Mouse (Mus musculus): Measurements from ENCODE around the gene Impg1. TPM values are rescaled to one million over a fixed set of nuclear protein-coding genes. Genes with fewer than 3 reads are reported as not detected.

Impg1 gene
- not detected in 2 replicates for polyA plus RNA-seq (2016; fragmentation: Nextera tagmentation; extraction: Ambion mirVana)

- Histone ChIP-seq H3K9me3 (no peaks in the 10 kb centered on the region), H3K36me3 (no peaks in the 10 kb centered on the region), H3K9ac (replicated peaks) (no peak within 1 kb of the TSS), H3K4me2 (replicated peaks) (no peak within 1 kb of the TSS), H3K4me1 (no peaks in the 10 kb centered on the region), H3K4me3 (no peak within 1 kb of the TSS), H3K27me3 (no peaks in the 10 kb centered on the region), H3K27ac (replicated peaks) (no peak within 1 kb of the TSS)
- ATAC-seq (ENCODE audit: low FRiP score, low read depth): no peak
- WGBS: 53% methylated on average over 6 of the region's 6 CpGs
These were observed at the start of gene Impg1 for GRCm38 (mm10) chr9:80465381-80465780. Gene Impg1 (minus strand): TSS chr9:80465481.

- no peaks in the 10 kb centered on the region for H3K9me3 ChIP-seq
- no peaks in the 10 kb centered on the region for H3K36me3 ChIP-seq
- 89% methylated on average over 7 of the region's 7 CpGs for WGBS
- no peak for ATAC-seq (ENCODE audit: low FRiP score, low read depth)
- H3K4me3 ChIP-seq: no peak overlapping the region
- H3K4me2 ChIP-seq (replicated peaks): no peak overlapping the region
- no peaks in the 10 kb centered on the region for H3K27me3 ChIP-seq
- H3K27ac ChIP-seq (replicated peaks): no peak overlapping the region
- H3K9ac ChIP-seq (replicated peaks): no peak overlapping the region
- no peaks in the 10 kb centered on the region for H3K4me1 ChIP-seq
These were observed 44.3 kb upstream of the Impg1 start for GRCm38 (mm10) chr9:80509464-80510153.

- 51% methylated on average over 2 of the region's 2 CpGs for WGBS
- no peak for ATAC-seq (ENCODE audit: low FRiP score, low read depth)
- no peaks in the 10 kb centered on the region for H3K36me3 ChIP-seq
These were observed 39.3 kb upstream of the Impg1 start for GRCm38 (mm10) chr9:80504496-80505012.

GRCm38 (mm10) chr9:80491591-80491990, 26.3 kb upstream of the Impg1 start:
- Histone ChIP-seq H3K27me3 (no peaks in the 10 kb centered on the region), H3K9me3 (no peaks in the 10 kb centered on the region), H3K9ac (replicated peaks) (no peak overlapping the region), H3K36me3 (no peaks in the 10 kb centered on the region), H3K27ac (replicated peaks) (no peak overlapping the region), H3K4me2 (replicated peaks) (no peak overlapping the region), H3K4me3 (no peak overlapping the region), H3K4me1 (no peaks in the 10 kb centered on the region)
- 77% methylated on average over 4 of the region's 4 CpGs for WGBS
- peak; percentile 68; the same call in 1 of the 2 replicates for ATAC-seq (ENCODE audit: low FRiP score, low read depth)

More at GRCm38 (mm10) chr9:80504496-80505012, 39.3 kb upstream of the Impg1 start:
- no peaks in the 10 kb centered on the region for H3K27me3 ChIP-seq
- H3K4me1 ChIP-seq: no peaks in the 10 kb centered on the region
- no peak overlapping the region for H3K4me3 ChIP-seq
- H3K4me2 ChIP-seq (replicated peaks): no peak overlapping the region
- no peak overlapping the region for H3K27ac ChIP-seq (replicated peaks)
- no peak overlapping the region for H3K9ac ChIP-seq (replicated peaks)
- no peaks in the 10 kb centered on the region for H3K9me3 ChIP-seq

DNA sequence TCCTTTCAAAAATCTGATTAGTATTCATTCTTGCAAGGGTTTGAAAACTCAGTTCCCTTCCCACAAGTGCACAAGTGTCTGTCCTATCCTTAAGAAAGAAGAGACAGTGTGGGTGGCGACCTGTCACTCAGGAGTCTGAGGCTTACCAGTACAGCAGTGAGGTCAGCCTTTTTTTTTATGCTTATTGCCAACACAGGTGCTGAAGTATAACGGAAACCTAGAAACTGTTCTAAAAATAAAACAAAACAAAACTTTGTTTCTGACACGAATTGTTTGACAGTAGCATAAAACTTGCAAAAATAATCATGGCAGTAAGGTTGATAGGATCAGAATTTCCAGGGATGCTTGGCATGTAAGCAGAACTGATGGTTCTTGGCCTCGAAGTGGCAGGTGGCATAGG, 4.9 kb downstream of the Impg1 start:
- ATAC-seq (ENCODE audit: low FRiP score, low read depth): no peak
- 78% methylated on average over 4 of the region's 4 CpGs for WGBS

GRCm38 (mm10) chr9:80450467-80451261, 14.6 kb downstream of the Impg1 start:
- 34% methylated on average over 3 of the region's 3 CpGs for WGBS
- H3K27ac ChIP-seq (replicated peaks): no peak overlapping the region

More for the DNA sequence above, 4.9 kb downstream of the Impg1 start:
- Histone ChIP-seq H3K27ac (replicated peaks) (no peak overlapping the region), H3K9me3 (no peaks in the 10 kb centered on the region), H3K4me3 (no peak overlapping the region), H3K4me1 (no peaks in the 10 kb centered on the region), H3K27me3 (no peaks in the 10 kb centered on the region), H3K36me3 (no peaks in the 10 kb centered on the region), H3K9ac (replicated peaks) (no peak overlapping the region), H3K4me2 (replicated peaks) (no peak overlapping the region)

DNA sequence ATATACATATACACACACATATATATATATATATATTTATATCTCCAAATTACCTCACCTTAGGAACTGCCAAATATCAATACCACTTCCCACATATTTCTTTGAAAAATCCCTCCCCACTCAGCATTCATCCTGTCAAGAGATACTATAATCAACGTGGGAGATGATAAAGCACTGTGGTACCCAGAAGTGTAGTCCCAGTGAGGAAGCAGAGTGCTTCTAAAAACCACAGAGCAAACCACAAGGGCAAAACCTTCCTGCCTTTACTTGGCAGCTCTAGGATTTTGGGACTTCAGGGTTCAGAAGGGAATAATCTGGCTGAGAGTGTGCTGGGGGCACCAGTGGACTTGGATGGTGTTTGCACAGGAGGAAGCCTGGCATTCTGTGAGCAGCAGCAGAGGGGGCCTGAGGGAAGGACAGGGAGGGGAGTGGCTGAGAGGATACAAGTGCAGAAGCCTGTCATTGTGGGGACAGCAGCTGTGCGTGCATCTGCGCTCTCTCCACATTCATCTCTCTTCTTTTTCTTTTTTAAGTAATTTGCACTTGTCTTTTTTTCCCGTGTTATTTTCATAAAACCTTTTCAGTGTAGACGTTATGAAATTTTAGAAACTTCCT, 24.1 kb downstream of the Impg1 start:
- H3K4me1 ChIP-seq: no peaks in the 10 kb centered on the region
- WGBS: 64% methylated on average over 5 of the region's 5 CpGs
- no peak for ATAC-seq (ENCODE audit: low FRiP score, low read depth)

More at GRCm38 (mm10) chr9:80450467-80451261, 14.6 kb downstream of the Impg1 start:
- Histone ChIP-seq H3K9ac (replicated peaks) (no peak overlapping the region), H3K4me3 (no peak overlapping the region), H3K4me1 (no peaks in the 10 kb centered on the region), H3K27me3 (no peaks in the 10 kb centered on the region), H3K9me3 (no peaks in the 10 kb centered on the region), H3K4me2 (replicated peaks) (no peak overlapping the region), H3K36me3 (no peaks in the 10 kb centered on the region)
- ATAC-seq (ENCODE audit: low FRiP score, low read depth): no peak

GRCm38 (mm10) chr9:80391404-80391803, 73.9 kb downstream of the Impg1 start:
- Histone ChIP-seq H3K4me1 (peaks cover 9% of the 10 kb centered on the region; the same call in 1 of the 2 replicates), H3K9ac (replicated peaks) (no peak overlapping the region), H3K27me3 (no peaks in the 10 kb centered on the region), H3K27ac (replicated peaks) (no peak overlapping the region), H3K4me2 (replicated peaks) (no peak overlapping the region), H3K4me3 (no peak overlapping the region), H3K36me3 (no peaks in the 10 kb centered on the region), H3K9me3 (no peaks in the 10 kb centered on the region)
- no peak for ATAC-seq (ENCODE audit: low FRiP score, low read depth)
- WGBS: 64% methylated on average over 3 of the region's 3 CpGs

More for the DNA sequence above, 24.1 kb downstream of the Impg1 start:
- Histone ChIP-seq H3K9me3 (no peaks in the 10 kb centered on the region), H3K9ac (replicated peaks) (no peak overlapping the region), H3K36me3 (no peaks in the 10 kb centered on the region), H3K27me3 (no peaks in the 10 kb centered on the region), H3K4me3 (no peak overlapping the region), H3K4me2 (replicated peaks) (no peak overlapping the region), H3K27ac (replicated peaks) (no peak overlapping the region)

DNA sequence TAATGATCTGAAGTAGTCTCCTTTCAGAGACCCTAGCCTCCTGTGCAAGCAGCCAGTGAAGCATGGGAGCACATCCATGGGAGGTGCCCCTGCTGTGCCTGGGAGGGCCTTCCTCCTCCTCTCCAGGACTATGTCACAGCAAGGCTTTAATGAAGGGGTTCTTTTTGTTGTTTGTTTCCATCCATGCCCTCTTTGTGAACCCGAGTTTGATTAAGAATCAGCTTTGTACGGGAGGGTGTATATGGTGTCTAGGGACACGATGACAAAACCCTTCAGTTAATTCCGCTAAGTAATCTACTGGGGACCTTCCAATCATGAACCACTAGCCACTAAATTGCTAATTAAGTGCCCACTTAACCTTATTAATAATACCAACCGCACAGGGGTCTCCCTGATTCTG, 74.3 kb downstream of the Impg1 start:
- Histone ChIP-seq H3K9me3 (no peaks in the 10 kb centered on the region), H3K9ac (replicated peaks) (no peak overlapping the region), H3K4me3 (no peak overlapping the region), H3K4me2 (replicated peaks) (no peak overlapping the region), H3K27ac (replicated peaks) (no peak overlapping the region), H3K27me3 (no peaks in the 10 kb centered on the region), H3K36me3 (no peaks in the 10 kb centered on the region), H3K4me1 (peaks cover 9% of the 10 kb centered on the region; the same call in 1 of the 2 replicates)
- ATAC-seq (ENCODE audit: low FRiP score, low read depth): 0 out of 2 replicates have a peak, but pooled peaks have one; percentile 44
- whole genome bisulfite sequencing: 27% methylated on average over 5 of the region's 5 CpGs

GRCm38 (mm10) chr9:80387890-80388289, 77.4 kb downstream of the Impg1 start:
- no peaks in the 10 kb centered on the region for H3K27me3 ChIP-seq
- no peak overlapping the region for H3K9ac ChIP-seq (replicated peaks)
- H3K36me3 ChIP-seq: no peaks in the 10 kb centered on the region
- WGBS: 87% methylated on average over 3 of the region's 3 CpGs
- no peak overlapping the region for H3K4me3 ChIP-seq
- H3K4me2 ChIP-seq (replicated peaks): no peak overlapping the region
- ATAC-seq (ENCODE audit: low FRiP score, low read depth): no peak
- no peak overlapping the region for H3K27ac ChIP-seq (replicated peaks)
- H3K4me1 ChIP-seq: peaks cover 9% of the 10 kb centered on the region; the same call in 1 of the 2 replicates
- H3K9me3 ChIP-seq: no peaks in the 10 kb centered on the region

DNA sequence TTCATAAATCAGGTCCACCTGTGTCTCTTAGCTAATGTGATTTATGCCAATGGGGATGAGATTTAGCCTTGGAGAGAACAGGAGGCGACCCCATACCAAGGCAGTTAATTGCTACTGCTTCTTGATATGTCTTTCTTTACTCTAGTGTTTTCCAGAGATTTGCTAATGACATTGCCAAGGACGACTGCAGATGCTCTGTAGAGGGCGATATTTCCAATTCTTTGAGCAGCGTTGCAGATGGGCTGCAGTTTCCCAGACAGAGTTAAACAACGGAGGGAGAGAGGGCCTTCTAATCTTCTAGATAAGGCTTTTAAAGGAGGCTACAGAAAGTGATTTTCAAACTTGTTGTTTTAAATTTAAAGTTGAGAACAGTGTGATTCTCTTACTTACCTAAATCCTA, 78.8 kb downstream of the Impg1 start:
- Histone ChIP-seq H3K27ac (replicated peaks) (no peak overlapping the region), H3K4me1 (peaks cover 9% of the 10 kb centered on the region; the same call in 1 of the 2 replicates), H3K4me2 (replicated peaks) (no peak overlapping the region), H3K36me3 (no peaks in the 10 kb centered on the region), H3K9me3 (no peaks in the 10 kb centered on the region), H3K9ac (replicated peaks) (no peak overlapping the region), H3K27me3 (no peaks in the 10 kb centered on the region), H3K4me3 (no peak overlapping the region)
- ATAC-seq (ENCODE audit: low FRiP score, low read depth): peak; percentile 38; the same call in 1 of the 2 replicates
- 21% methylated on average over 5 of the region's 5 CpGs for WGBS
